ENCODE assay signal across 11 mouse cellular contexts in genomic region chr2:74247521-74247920, GRCm38 (mm10).
A peak's percentile ranks its signal among the peaks of the same experiment; 100 is the strongest.
DNase-seq lines count a peak whose midpoint lies in the region; ATAC-seq and TF ChIP-seq lines count a peak whose summit lies in the region.
"Had no signal": no experiment of that assay in that cellular context is flagged by ENCODE, and none has a peak within 500 bp of the region (broad histone marks: within the 10 kb centered on the region; RNA-seq: fewer than 3 reads in every experiment).

No protein-coding gene starts in this region.

- WGBS in kidney, postnatal 0 days = 95% methylated on average over 3 of the region's 3 CpGs
- WGBS in forebrain, embryonic 14.5 days = 93% methylated on average over 3 of the region's 3 CpGs

- H3K4me3 ChIP-seq in kidney, postnatal 0 days (replicated peaks; ENCODE audit: low read depth, low read length) = no peak overlapping the region
- H3K4me3 ChIP-seq in forebrain, embryonic 14.5 days (ENCODE audit: low read depth, low read length) = no peak overlapping the region
- H3K4me3 ChIP-seq: erythroblast, embryonic 14.5 days; midbrain, embryonic 12.5 days had no signal

- peak; percentile 21 for DNase-seq in adrenal gland, postnatal 14 days
- DNase-seq in adrenal gland, adult 18-20 months (ENCODE audit: low spot score in 2 of 2) = no peak
- DNase-seq in kidney, postnatal 0 days (ENCODE audit: low spot score) = no peak
- DNase-seq in kidney, postnatal 14 days = no peak
- peak; percentile 14 for DNase-seq in A20 (ENCODE audit: low read depth, low spot score)
- DNase-seq in kidney, postnatal 10 days = peak; percentile 16
- no peak for DNase-seq in urinary bladder, adult 2 months (ENCODE audit: low spot score)
- DNase-seq in forebrain, embryonic 14.5 days (ENCODE audit: low spot score) = no peak
- DNase-seq: right cerebral cortex, adult 18-20 months had no signal

- H3K9me3 ChIP-seq in kidney, postnatal 0 days (replicated peaks; ENCODE audit: low read length) = no peaks in the 10 kb centered on the region
- H3K9me3 ChIP-seq in forebrain, embryonic 14.5 days (replicated peaks; ENCODE audit: control insufficient read depth, low read length) = no peaks in the 10 kb centered on the region
- H3K9me3 ChIP-seq: midbrain, embryonic 12.5 days had no signal

- no peak for ATAC-seq in kidney, postnatal 0 days (replicated peaks; ENCODE audit: low FRiP score, low read depth)
- no peak for ATAC-seq in forebrain, embryonic 14.5 days

- no peaks in the 10 kb centered on the region for H3K4me1 ChIP-seq in kidney, postnatal 0 days (replicated peaks; ENCODE audit: insufficient read depth, low read length)
- H3K4me1 ChIP-seq in forebrain, embryonic 14.5 days (ENCODE audit: control insufficient read depth, insufficient read depth, low read length) = peaks cover 4% of the 10 kb centered on the region

- H3K36me3 ChIP-seq in kidney, postnatal 0 days (ENCODE audit: insufficient read depth, low read length) = no peaks in the 10 kb centered on the region
- no peaks in the 10 kb centered on the region for H3K36me3 ChIP-seq in forebrain, embryonic 14.5 days (ENCODE audit: control insufficient read depth, insufficient read depth, low read length)
- H3K36me3 ChIP-seq: midbrain, embryonic 12.5 days had no signal

- peak; percentile 39; the same call in 1 of the 2 replicates for TF ChIP-seq CTCF in kidney, postnatal 0 days (IDR thresholded peaks at IDR 0.05; ENCODE audit: low read depth)

- H3K9ac ChIP-seq in kidney, postnatal 0 days (ENCODE audit: low read depth, low read length) = no peak overlapping the region
- H3K9ac ChIP-seq in forebrain, embryonic 14.5 days (ENCODE audit: low read length) = no peak overlapping the region
- H3K9ac ChIP-seq: midbrain, embryonic 12.5 days had no signal

- H3K4me2 ChIP-seq in kidney, postnatal 0 days (ENCODE audit: low read length) = no peak overlapping the region
- no peak overlapping the region for H3K4me2 ChIP-seq in forebrain, embryonic 14.5 days (ENCODE audit: low read length)
- H3K4me2 ChIP-seq: midbrain, embryonic 12.5 days had no signal

- H3K27ac ChIP-seq in kidney, postnatal 0 days = no peak overlapping the region
- no peak overlapping the region for H3K27ac ChIP-seq in forebrain, embryonic 14.5 days (ENCODE audit: low read depth, low read length)
- H3K27ac ChIP-seq: midbrain, embryonic 12.5 days had no signal

- H3K27me3 ChIP-seq in kidney, postnatal 0 days (ENCODE audit: insufficient read depth, low read length) = no peaks in the 10 kb centered on the region
- no peaks in the 10 kb centered on the region for H3K27me3 ChIP-seq in forebrain, embryonic 14.5 days (replicated peaks; ENCODE audit: control insufficient read depth, insufficient read depth, low read length)

Comparison
In these comparisons a context has a peak if more than half of its experiments do, and no peak if none do; other contexts are left out.
1. DNase-seq: peak in adrenal gland, postnatal 14 days (single experiment), A20 (single experiment) and kidney, postnatal 10 days (single experiment); none in adrenal gland, adult 18-20 months (0 of 2), kidney, postnatal 0 days (single experiment), kidney, postnatal 14 days (single experiment), urinary bladder, adult 2 months (single experiment) and forebrain, embryonic 14.5 days (single experiment).